Comparison of ENCODE assay signal across 8 mouse cellular contexts in the genomic region with DNA sequence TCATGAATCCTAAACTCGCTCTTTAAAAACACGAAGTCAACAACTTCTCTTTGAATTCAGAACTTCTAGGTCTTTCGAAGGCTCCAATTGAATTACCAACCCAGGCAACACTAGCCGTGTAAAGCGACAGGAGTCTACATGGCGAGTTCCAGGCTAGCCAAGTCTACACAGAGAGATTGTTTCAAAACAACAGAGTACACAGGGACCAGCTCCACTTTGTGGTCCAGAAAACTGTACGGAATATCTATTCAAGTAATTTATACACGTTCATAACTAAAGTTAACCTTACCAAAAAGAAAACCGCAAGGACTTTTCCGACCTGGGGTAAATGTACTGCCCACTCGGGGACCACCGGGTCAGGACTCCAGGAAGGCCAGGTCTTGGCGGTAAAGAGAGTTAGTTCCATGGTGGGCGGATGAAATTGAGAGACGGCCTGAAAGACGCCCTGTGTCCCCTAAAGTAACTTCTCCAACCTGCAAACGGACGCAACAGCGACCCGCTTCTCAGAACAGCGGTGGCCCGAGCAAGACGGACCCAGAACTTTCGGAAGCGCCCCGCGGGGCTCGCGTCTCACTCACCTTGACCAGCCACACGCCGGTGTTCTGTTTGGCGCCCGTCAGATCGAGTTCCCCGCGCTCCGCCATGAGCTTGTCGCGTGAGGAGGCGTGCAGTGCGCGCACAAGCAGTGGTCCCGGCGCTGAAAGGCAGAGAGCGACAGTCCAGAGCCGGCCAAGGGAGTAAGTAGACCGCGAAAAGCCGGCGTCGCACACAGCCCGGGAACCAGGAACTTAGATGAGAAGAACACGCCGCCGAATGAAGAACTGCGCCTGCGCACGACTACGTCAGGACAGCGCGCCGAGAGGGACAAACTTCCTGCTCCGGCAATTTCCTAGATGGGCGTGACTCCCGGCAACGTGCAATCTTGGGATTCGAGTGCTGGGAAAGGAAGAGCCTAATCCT. TPM values are rescaled to one million over a fixed set of nuclear protein-coding genes. Genes with fewer than 3 reads are reported as not detected.
A peak's percentile ranks its signal among the peaks of the same experiment; 100 is the strongest.
DNase-seq lines count a peak whose midpoint lies in the region; ATAC-seq and TF ChIP-seq lines count a peak whose summit lies in the region.

Gene Gtf2f2, minus strand, starts transcription at position 764 of the 960 bp plus-strand sequence.

- H3K36me3 ChIP-seq in G1E (replicated peaks), result peaks cover 20% of the 10 kb centered on the region
- H3K36me3 ChIP-seq in forebrain, embryonic 16.5 days (ENCODE audit: control insufficient read depth, insufficient read depth), result peaks cover 3% of the 10 kb centered on the region; the same call in 1 of the 2 replicates
- H3K36me3 ChIP-seq in lung, embryonic 14.5 days (ENCODE audit: insufficient read depth), result no peaks in the 10 kb centered on the region; the same call in 1 of the 2 replicates
- H3K36me3 ChIP-seq in thymus, adult 2 months (ENCODE audit: control insufficient read depth, insufficient read depth, low read length), result no peaks in the 10 kb centered on the region

- 0 out of 2 replicates have a peak, but pooled peaks cover 3% of the 10 kb centered on the region for H3K27me3 ChIP-seq in G1E (ENCODE audit: insufficient read depth, low read length)
- H3K27me3 ChIP-seq in forebrain, embryonic 16.5 days (replicated peaks; ENCODE audit: control insufficient read depth, insufficient read depth, low read length), result no peaks in the 10 kb centered on the region
- no peaks in the 10 kb centered on the region for H3K27me3 ChIP-seq in lung, embryonic 14.5 days (ENCODE audit: insufficient read depth, low read length)
- no peaks in the 10 kb centered on the region for H3K27me3 ChIP-seq in thymus, adult 2 months (ENCODE audit: control insufficient read depth, insufficient read depth, low read length)

- H3K9me3 ChIP-seq in G1E (replicated peaks), result no peaks in the 10 kb centered on the region
- no peaks in the 10 kb centered on the region for H3K9me3 ChIP-seq in forebrain, embryonic 16.5 days (ENCODE audit: control insufficient read depth, low read length)
- no peaks in the 10 kb centered on the region for H3K9me3 ChIP-seq in lung, embryonic 14.5 days (ENCODE audit: low read depth, low read length)

- WGBS in forebrain, embryonic 16.5 days, result under 1% methylated on average over 67 of the region's 67 CpGs
- 1% methylated on average over 67 of the region's 67 CpGs for WGBS in lung, embryonic 14.5 days
- under 1% methylated on average over 67 of the region's 67 CpGs for WGBS in olfactory bulb, adult 2 months
- WGBS in thymus, adult 2 months, result under 1% methylated on average over 67 of the region's 67 CpGs

- H3K4me3 ChIP-seq in G1E (ENCODE audit: low read depth, low read length), result peak within 1 kb of the TSS; percentile 91
- H3K4me3 ChIP-seq in forebrain, embryonic 16.5 days (replicated peaks; ENCODE audit: low read length), result peak within 1 kb of the TSS; percentile 72
- peak within 1 kb of the TSS; percentile 98 for H3K4me3 ChIP-seq in layer of hippocampus, adult 2 months
- H3K4me3 ChIP-seq in lung, embryonic 14.5 days (ENCODE audit: low read depth, low read length), result peak within 1 kb of the TSS; percentile 94
- peak within 1 kb of the TSS; percentile 94 for H3K4me3 ChIP-seq in olfactory bulb, adult 2 months (ENCODE audit: insufficient read depth, low read depth, low read length)
- peak within 1 kb of the TSS; percentile 99 for H3K4me3 ChIP-seq in thymus, adult 2 months (ENCODE audit: control insufficient read depth, insufficient read depth, low read length)

- peak within 1 kb of the TSS; percentile 64 for H3K9ac ChIP-seq in forebrain, embryonic 16.5 days (replicated peaks; ENCODE audit: low read depth, low read length)
- peak within 1 kb of the TSS; percentile 77 for H3K9ac ChIP-seq in lung, embryonic 14.5 days

- TF ChIP-seq CTCF in G1E (IDR thresholded peaks at IDR 0.05; ENCODE audit: low read depth, low read length), result no peak
- TF ChIP-seq CTCF in layer of hippocampus, adult 2 months (conservative IDR thresholded peaks at IDR 0.05), result no peak
- no peak for TF ChIP-seq CTCF in lung, embryonic 14.5 days (IDR thresholded peaks at IDR 0.05; ENCODE audit: low read depth)
- TF ChIP-seq CTCF in olfactory bulb, adult 2 months (IDR thresholded peaks at IDR 0.05; ENCODE audit: insufficient read depth, low read depth, low read length), result no peak
- TF ChIP-seq CTCF in thymus, adult 2 months (IDR thresholded peaks at IDR 0.05; ENCODE audit: borderline replicate concordance, control insufficient read depth, extremely low read depth, insufficient read depth, low read length, poor library complexity), result no peak

- peaks cover 27% of the 10 kb centered on the region for H3K4me1 ChIP-seq in G1E (ENCODE audit: insufficient read depth, low read depth, low read length)
- peaks cover 18% of the 10 kb centered on the region for H3K4me1 ChIP-seq in forebrain, embryonic 16.5 days (replicated peaks; ENCODE audit: control insufficient read depth, insufficient read depth, low read length)
- H3K4me1 ChIP-seq in lung, embryonic 14.5 days (ENCODE audit: insufficient read depth), result no peaks in the 10 kb centered on the region
- H3K4me1 ChIP-seq in olfactory bulb, adult 2 months (ENCODE audit: control insufficient read depth, insufficient read depth, low read length), result no peaks in the 10 kb centered on the region
- H3K4me1 ChIP-seq in thymus, adult 2 months (replicated peaks; ENCODE audit: control insufficient read depth, insufficient read depth, low read length), result no peaks in the 10 kb centered on the region

- peak; percentile 66 for ATAC-seq in G1E (ENCODE audit: extremely low read depth, insufficient number of reproducible peaks, low FRiP score, poor library complexity, severe bottlenecking)
- peak; percentile 93 for ATAC-seq in forebrain, embryonic 16.5 days
- ATAC-seq in lung, embryonic 14.5 days (ENCODE audit: insufficient read depth), result peak; percentile 96

- no peak for TF ChIP-seq POLR2A in olfactory bulb, adult 2 months (IDR thresholded peaks at IDR 0.05; ENCODE audit: insufficient read depth, low read depth, low read length)
- 0 out of 2 replicates have a peak, but pooled peaks have one; percentile 12 for TF ChIP-seq POLR2A in thymus, adult 2 months (IDR thresholded peaks at IDR 0.05; ENCODE audit: control insufficient read depth, extremely low read depth, insufficient read depth, low read length, poor library complexity)

- peak within 1 kb of the TSS; percentile 76 for H3K4me2 ChIP-seq in forebrain, embryonic 16.5 days (ENCODE audit: low read length)
- H3K4me2 ChIP-seq in lung, embryonic 14.5 days, result peak within 1 kb of the TSS; percentile 81

- H3K27ac ChIP-seq in forebrain, embryonic 16.5 days (ENCODE audit: low read length), result peak within 1 kb of the TSS; percentile 49
- H3K27ac ChIP-seq in layer of hippocampus, adult 2 months, result peak within 1 kb of the TSS; percentile 80
- peak within 1 kb of the TSS; percentile 84 for H3K27ac ChIP-seq in lung, embryonic 14.5 days (ENCODE audit: low read depth)
- no peak within 1 kb of the TSS for H3K27ac ChIP-seq in olfactory bulb, adult 2 months (ENCODE audit: insufficient read depth, low read depth, low read length)
- no peak within 1 kb of the TSS for H3K27ac ChIP-seq in thymus, adult 2 months (ENCODE audit: control insufficient read depth, insufficient read depth, low read length)

- intact Hi-C loops in heart, postnatal 36 days (cut with DNase I), result loop anchor here (5.0 to 10.0 kb wide), 3 partner anchors 102 to 464 kb away; partner anchors contain the start of genes Gpalpp1 and Nufip1

- DNase-seq in G1E (ENCODE audit: low spot score), result peak; percentile 74
- DNase-seq in cerebellum, adult 18-20 months, result peak; percentile 87 to 93
- DNase-seq in heart, postnatal 36 days, result peak; percentile 96 to 97
- DNase-seq in layer of hippocampus, adult 2 months (ENCODE audit: low spot score in 2 of 2), result peak; percentile 92 to 97
- DNase-seq in lung, embryonic 14.5 days, result peak; percentile 98
- peak; percentile 93 for DNase-seq in thymus, adult 2 months

RNA-seq across cellular contexts. Expression of gene Gtf2f2, which starts in this region (rescaled TPM):
- 32.7 and 33.3 TPM in 2 replicates for total RNA-seq in G1E (2014; fragmentation: Nextera tagmentation)
- 49.5 and 53.3 TPM in 2 replicates for total RNA-seq in G1E (2017)
- 9.1 TPM in 2 replicates for polyA plus RNA-seq in G1E (2012)
- polyA plus RNA-seq in forebrain, embryonic 16.5 days (2015; fragmentation: Nextera tagmentation; extraction: Ambion mirVana), result 49.6 and 52.5 TPM in 2 replicates
- total RNA-seq in heart, postnatal 36 days (2021), result 10 to 100 TPM; 11.9 to 12.7 TPM
- total RNA-seq in layer of hippocampus, adult 2 months (2021), result 10 to 100 TPM; 19.3 to 22.8 TPM
- 37.5 and 40.8 TPM in 2 replicates for polyA plus RNA-seq in lung, embryonic 14.5 days (2014; fragmentation: Nextera tagmentation; extraction: Ambion mirVana)
- not detected in 2 replicates for polyA plus RNA-seq in olfactory bulb, adult 2 months (2012; ENCODE audit: insufficient read depth, insufficient read length, low replicate concordance, missing spikeins)
- 4.7 and 5.1 TPM in 2 replicates for polyA plus RNA-seq in thymus, adult 2 months (2012; rRNA removed)

Comparison
In these comparisons a context has a peak if more than half of its experiments do, and no peak if none do; other contexts are left out.
1. H3K27ac ChIP-seq: peak in forebrain, embryonic 16.5 days (single experiment), layer of hippocampus, adult 2 months (single experiment) and lung, embryonic 14.5 days (single experiment); none in olfactory bulb, adult 2 months (single experiment) and thymus, adult 2 months (single experiment).
2. Peak in every context shown above with its lines, with median percentiles within 50 percentile points of each other: ATAC-seq, DNase-seq and H3K4me3 ChIP-seq.